Mouse (Mus musculus) ES-CJ7 (cell line): ENCODE data around the gene Cabp1.

ENCODE experiments used
- DNase-seq: peaks from one replicate; pipeline ENCODE4 v3.0.0; 2011; ENCODE audit warnings: low read depth, low spot score

The Cabp1 gene

DNA sequence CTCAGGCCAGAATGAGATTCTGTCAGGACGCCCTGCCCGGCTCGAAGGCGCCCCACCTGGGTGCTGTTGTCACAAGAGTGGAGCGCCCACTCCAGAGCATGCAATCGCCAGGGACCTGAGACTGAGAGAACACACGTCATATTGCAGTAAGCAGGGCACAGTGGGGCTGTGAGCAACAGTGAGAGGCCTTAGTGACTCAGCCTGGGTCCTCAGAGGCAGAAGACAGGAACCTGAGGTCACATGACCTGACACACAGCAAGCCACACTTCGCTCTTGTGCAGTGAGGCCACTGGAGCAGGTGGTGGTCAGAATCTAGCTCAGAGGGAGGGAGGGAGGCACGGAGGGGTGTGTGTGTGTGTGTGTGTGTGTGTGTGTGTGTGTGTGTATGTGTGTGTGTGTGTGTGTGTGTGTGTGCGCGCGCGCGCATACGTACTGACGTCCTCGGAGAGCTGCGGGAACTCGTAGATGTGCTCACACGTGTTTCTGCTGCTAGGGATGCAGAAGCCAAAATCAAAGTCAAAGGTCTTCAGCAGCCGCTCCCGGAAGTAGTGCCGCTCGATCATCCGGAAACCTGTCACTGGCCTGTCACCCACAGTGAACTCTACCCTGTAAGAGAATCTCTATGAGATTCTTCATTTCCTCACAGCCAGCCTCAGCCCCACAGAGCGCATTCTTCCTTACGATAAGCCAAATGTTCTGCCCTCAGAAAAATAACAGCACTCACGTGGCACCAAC lies 67.4 kb downstream of the Cabp1 start:
- no peak for DNase-seq

DNA sequence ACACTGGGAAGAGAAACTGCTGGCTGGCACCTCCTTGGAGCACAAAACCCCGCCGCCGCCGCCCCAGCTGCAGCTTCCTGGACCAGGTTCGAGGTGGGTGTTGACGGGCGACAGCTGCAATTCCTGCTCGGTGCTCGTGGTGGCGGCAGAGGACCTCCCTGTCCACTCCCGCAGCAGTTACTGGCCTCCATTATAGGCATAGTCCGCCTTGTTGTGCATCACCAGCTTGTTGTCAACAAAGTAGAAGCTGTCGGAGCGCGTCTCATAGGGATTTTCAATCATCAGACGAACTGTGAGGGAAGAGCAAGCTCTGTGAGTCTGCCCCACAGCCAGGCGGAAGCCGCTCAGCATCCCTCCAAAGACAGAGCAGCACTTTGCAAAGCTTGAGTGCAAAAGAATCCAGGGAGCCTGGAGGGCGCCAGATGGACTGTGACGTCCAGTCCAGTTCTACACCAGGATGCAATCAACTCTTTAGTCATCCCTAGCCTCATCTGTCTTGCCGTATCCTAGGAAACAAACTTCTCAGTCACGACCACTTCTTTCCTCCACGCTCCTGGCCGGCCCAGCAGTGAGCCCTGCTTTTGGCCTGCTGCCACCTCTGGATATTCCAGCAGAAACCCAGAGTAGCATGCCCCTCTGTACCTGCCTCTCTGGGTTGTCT lies 68.8 kb downstream of the Cabp1 start:
- peak; percentile 72 for DNase-seq

DNA sequence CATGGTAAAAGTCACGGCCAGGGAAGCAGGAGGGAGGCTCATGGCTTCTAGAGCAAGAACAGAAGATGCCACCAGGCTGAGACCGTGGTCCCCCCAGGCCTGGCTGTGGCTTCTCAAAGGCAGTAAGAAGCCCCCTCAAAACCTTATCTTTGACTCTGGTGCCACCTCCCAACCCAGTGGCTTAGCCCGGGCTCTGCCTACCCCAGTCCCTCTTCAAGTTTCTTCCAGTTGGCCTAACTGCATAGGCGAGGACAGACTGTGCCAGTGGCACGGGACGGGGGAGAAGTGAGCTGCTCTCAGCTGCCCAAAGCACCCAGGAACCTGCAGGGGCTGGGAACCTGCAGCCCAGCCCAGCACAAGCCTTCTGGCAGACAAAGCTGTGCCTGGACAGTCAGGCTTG lies 69.5 kb downstream of the Cabp1 start:
- DNase-seq, result no peak

DNA sequence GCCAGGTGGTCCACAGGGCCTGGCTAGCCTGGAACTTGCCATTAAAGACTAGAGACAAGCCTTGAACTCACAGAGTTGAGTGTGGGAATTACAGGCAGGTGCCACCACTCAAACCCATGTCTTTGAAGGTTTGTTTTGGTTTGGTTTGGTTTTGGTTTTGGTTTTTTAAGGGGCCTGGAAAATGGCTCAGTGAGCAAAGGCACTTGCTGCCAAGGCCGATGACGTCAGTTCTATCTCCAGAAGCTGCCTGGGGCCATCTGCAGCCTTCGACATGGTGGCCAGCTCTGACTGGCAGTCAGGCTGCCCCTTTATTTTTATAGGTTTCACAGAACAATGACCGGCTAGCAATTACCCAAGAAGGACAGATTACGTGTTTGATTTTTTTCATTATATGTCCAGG lies 73.2 kb downstream of the Cabp1 start:
- no peak for DNase-seq

DNA sequence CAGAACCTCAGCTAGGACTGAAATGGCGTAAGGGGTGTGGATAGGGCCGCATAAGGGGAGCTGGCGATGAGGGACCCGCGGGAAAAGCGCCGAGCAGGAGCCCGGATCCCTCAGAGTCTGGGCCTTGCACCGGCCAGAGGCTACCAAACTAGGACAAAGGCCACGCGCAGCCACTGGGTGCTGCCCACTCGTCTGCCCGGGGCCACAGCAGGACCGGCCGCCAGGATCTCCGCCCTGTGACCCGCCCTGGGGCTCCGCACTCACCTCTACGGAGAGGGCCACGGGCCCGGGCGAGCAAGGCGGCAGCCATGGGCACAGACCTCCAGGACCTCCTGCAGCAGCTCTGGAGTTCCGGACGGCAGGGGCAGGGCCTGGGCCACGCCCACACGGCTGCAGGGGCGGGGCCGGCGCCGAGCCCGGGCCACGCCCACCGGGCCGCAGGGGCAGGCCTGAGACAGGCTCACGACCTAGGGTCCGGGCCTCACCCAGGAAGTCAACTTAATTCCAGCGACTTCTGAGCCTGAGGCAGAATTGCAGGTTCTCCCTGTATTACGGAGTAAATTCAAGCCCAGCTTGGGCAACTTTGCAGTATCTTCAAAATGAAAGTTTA lies 75.1 kb downstream of the Cabp1 start, which contains the start of gene Acads:
Acads (minus strand) TSS at position 386 of the 610 bp plus-strand sequence.
- DNase-seq, result peak; percentile 82
